Mouse (Mus musculus) left cerebral cortex, postnatal 25 days (tissue): ENCODE measurements around the gene Cmtm2b. TPM values are rescaled to one million over a fixed set of nuclear protein-coding genes. Genes with fewer than 3 reads are reported as not detected.

ENCODE experiments used
- DNase-seq, 2 experiments: peaks; one replicate each; pipeline ENCODE4 v3.0.0; 2022; ENCODE audit warnings: low spot score in 2 of 2, mixed read lengths in 1 of 2
- intact Hi-C: fragments of 180-260 bp; cut with DNase I; formaldehyde crosslinking; loops from one replicate; pipeline ENCODE4 v1.15.1; 2025
- total RNA-seq, 2 experiments: library from RNA; stranded (reverse); gene quantifications; 2 replicates each; pipeline ENCODE4 v1.2.3; 2021

The Cmtm2b gene
- total RNA-seq, 2 experiments from 2014 or later: not detected

GRCm38 (mm10) chr8:104340233-104341105 lies 18.4 kb downstream of the Cmtm2b start:
- intact Hi-C loops: loop anchor here (2.0 to 5.0 kb wide), 3 partner anchors 28 to 167 kb away; partner anchors contain the start of genes Terb1 and Tk2
- DNase-seq: peak; percentile 57 to 62

- DNase-seq: peak in 1 of 2 experiments; percentile 21
- intact Hi-C loops: loop anchor here (2.0 to 5.0 kb wide), 3 partner anchors 28 to 166 kb away; partner anchors contain the start of genes Terb1 and Tk2
Measured at GRCm38 (mm10) chr8:104341106-104341561, 19.1 kb downstream of the Cmtm2b start.

GRCm38 (mm10) chr8:104341678-104342077 lies 19.6 kb downstream of the Cmtm2b start:
- DNase-seq: no peak
- intact Hi-C loops: loop anchor here (2.0 to 5.0 kb wide), 3 partner anchors 29 to 166 kb away; partner anchors contain the start of genes Terb1 and Tk2

GRCm38 (mm10) chr8:104342426-104342825 lies 20.4 kb downstream of the Cmtm2b start:
- intact Hi-C loops: loop anchor here (5.0 kb wide), 1 partner anchor 165 kb away; the partner anchor contains the start of gene Terb1
- no peak for DNase-seq

- peak; percentile 86 to 87 for DNase-seq
- intact Hi-C loops: loop anchor here (1.0 to 5.0 kb wide), 3 partner anchors 98 to 227 kb away; partner anchors contain the start of gene Terb1
Measured at GRCm38 (mm10) chr8:104343957-104344356, 21.9 kb downstream of the Cmtm2b start.

- intact Hi-C loops: loop anchor here (2.0 to 5.0 kb wide), 2 partner anchors 163 to 226 kb away; partner anchors contain the start of gene Terb1
- no peak for DNase-seq
Measured at GRCm38 (mm10) chr8:104344622-104345021, 22.6 kb downstream of the Cmtm2b start.

GRCm38 (mm10) chr8:104346706-104347105 lies 24.7 kb downstream of the Cmtm2b start:
- intact Hi-C loops: no loop called here
- no peak for DNase-seq

GRCm38 (mm10) chr8:104348971-104349370 lies 26.9 kb downstream of the Cmtm2b start:
- no peak for DNase-seq
- intact Hi-C loops: no loop called here

- no peak for DNase-seq
- intact Hi-C loops: no loop called here
Measured at GRCm38 (mm10) chr8:104350047-104350446, 28.0 kb downstream of the Cmtm2b start.

GRCm38 (mm10) chr8:104353186-104353585 lies 31.2 kb downstream of the Cmtm2b start:
- intact Hi-C loops: no loop called here
- no peak for DNase-seq

GRCm38 (mm10) chr8:104354504-104354903 lies 32.5 kb downstream of the Cmtm2b start:
- no peak for DNase-seq
- intact Hi-C loops: no loop called here

GRCm38 (mm10) chr8:104358637-104359036 lies 36.6 kb downstream of the Cmtm2b start:
- DNase-seq: no peak
- intact Hi-C loops: no loop called here

- intact Hi-C loops: no loop called here
- no peak for DNase-seq
Measured at GRCm38 (mm10) chr8:104359778-104360456, 37.9 kb downstream of the Cmtm2b start.

- intact Hi-C loops: no loop called here
- DNase-seq: no peak
Measured at GRCm38 (mm10) chr8:104365695-104366094, 43.7 kb downstream of the Cmtm2b start.

GRCm38 (mm10) chr8:104367398-104367797 lies 45.4 kb downstream of the Cmtm2b start:
- DNase-seq: no peak
- intact Hi-C loops: no loop called here

- DNase-seq: no peak
- intact Hi-C loops: no loop called here
Measured at GRCm38 (mm10) chr8:104369591-104369990, 47.6 kb downstream of the Cmtm2b start.

GRCm38 (mm10) chr8:104370071-104370470 lies 48.0 kb downstream of the Cmtm2b start:
- intact Hi-C loops: no loop called here
- DNase-seq: peak in 1 of 2 experiments; percentile 59

GRCm38 (mm10) chr8:104371121-104371520 lies 49.1 kb downstream of the Cmtm2b start:
- intact Hi-C loops: no loop called here

GRCm38 (mm10) chr8:104373779-104374178 lies 51.7 kb downstream of the Cmtm2b start:
- peak in 1 of 2 experiments; percentile 41 for DNase-seq
- intact Hi-C loops: no loop called here

More at GRCm38 (mm10) chr8:104371121-104371520, 49.1 kb downstream of the Cmtm2b start:
- no peak for DNase-seq

GRCm38 (mm10) chr8:104374269-104374668 lies 52.2 kb downstream of the Cmtm2b start:
- DNase-seq: no peak
- intact Hi-C loops: no loop called here
